ENCODE assay signal across 9 mouse cellular contexts in genomic region chr17:83631783-83632652, GRCm38 (mm10). TPM values are rescaled to one million over a fixed set of nuclear protein-coding genes. Genes with fewer than 3 reads are reported as not detected.
DNase-seq lines count a peak whose midpoint lies in the region; ATAC-seq lines count a peak whose summit lies in the region.
"Had no signal": no experiment of that assay in that cellular context is flagged by ENCODE, and none has a peak within 500 bp of the region (broad histone marks: within the 10 kb centered on the region; RNA-seq: fewer than 3 reads in every experiment).

Kcng3 (minus strand) TSS chr17:83631895.

- H3K36me3 ChIP-seq in erythroblast, embryonic 14.5 days (ENCODE audit: control insufficient read depth): no peaks in the 10 kb centered on the region
- no peaks in the 10 kb centered on the region for H3K36me3 ChIP-seq in forebrain, embryonic 11.5 days (ENCODE audit: control insufficient read depth, insufficient read depth, low read length)
- H3K36me3 ChIP-seq in hindbrain, embryonic 15.5 days: no peaks in the 10 kb centered on the region
- H3K36me3 ChIP-seq in limb, embryonic 11.5 days (ENCODE audit: control insufficient read depth, insufficient read depth, low read length): no peaks in the 10 kb centered on the region
- no peaks in the 10 kb centered on the region for H3K36me3 ChIP-seq in midbrain, embryonic 14.5 days (ENCODE audit: control insufficient read depth, insufficient read depth, low read length)
- H3K36me3 ChIP-seq in stomach, embryonic 15.5 days: no peaks in the 10 kb centered on the region

- H3K9me3 ChIP-seq in erythroblast, embryonic 14.5 days (ENCODE audit: control insufficient read depth, low read length): peaks cover 8% of the 10 kb centered on the region; the same call in 1 of the 2 replicates
- H3K9me3 ChIP-seq in forebrain, embryonic 11.5 days (ENCODE audit: control insufficient read depth, low read length): no peaks in the 10 kb centered on the region
- no peaks in the 10 kb centered on the region for H3K9me3 ChIP-seq in hindbrain, embryonic 15.5 days
- no peaks in the 10 kb centered on the region for H3K9me3 ChIP-seq in limb, embryonic 11.5 days (ENCODE audit: control insufficient read depth, low read length)
- H3K9me3 ChIP-seq in midbrain, embryonic 14.5 days (ENCODE audit: control insufficient read depth, low read length): no peaks in the 10 kb centered on the region
- H3K9me3 ChIP-seq in stomach, embryonic 15.5 days: no peaks in the 10 kb centered on the region

- ATAC-seq in erythroblast, adult 5-6 weeks (replicated peaks; ENCODE audit: low FRiP score, poor library complexity, severe bottlenecking): no peak
- peak; percentile 53 for ATAC-seq in forebrain, embryonic 11.5 days (replicated peaks; ENCODE audit: low FRiP score)
- ATAC-seq in hindbrain, embryonic 15.5 days (ENCODE audit: low FRiP score, low read depth): peak; percentile 46; the same call in 1 of the 2 replicates
- ATAC-seq in limb, embryonic 11.5 days (ENCODE audit: insufficient number of reproducible peaks, low FRiP score, low TSS enrichment, low read depth): 0 out of 2 replicates have a peak, but pooled peaks have one; percentile 22
- peak; percentile 39 for ATAC-seq in midbrain, embryonic 14.5 days (ENCODE audit: low FRiP score, low TSS enrichment)
- ATAC-seq in stomach, embryonic 15.5 days (ENCODE audit: insufficient read depth, low FRiP score, low read depth): peak; percentile 56

- H3K9ac ChIP-seq in forebrain, embryonic 11.5 days (ENCODE audit: low read length): peak within 1 kb of the TSS; percentile 35
- H3K9ac ChIP-seq in hindbrain, embryonic 15.5 days: peak within 1 kb of the TSS; percentile 19
- peak within 1 kb of the TSS; percentile 28 for H3K9ac ChIP-seq in limb, embryonic 11.5 days (ENCODE audit: low read length)
- peak within 1 kb of the TSS; percentile 48 for H3K9ac ChIP-seq in midbrain, embryonic 14.5 days (replicated peaks; ENCODE audit: low read length)
- H3K9ac ChIP-seq in stomach, embryonic 15.5 days: peak within 1 kb of the TSS; percentile 22; the same call in 1 of the 2 replicates

- peak; percentile 79 to 86 for DNase-seq in adrenal gland, adult (ENCODE audit: inconsistent age in 2 of 2, low spot score in 1 of 2)
- DNase-seq in forebrain, embryonic 11.5 days (ENCODE audit: low spot score): peak; percentile 70
- DNase-seq in limb, embryonic 11.5 days (ENCODE audit: low spot score): peak; percentile 52
- DNase-seq in midbrain, embryonic 14.5 days: peak; percentile 74

- WGBS in forebrain, embryonic 11.5 days: under 1% methylated on average over 64 of the region's 86 CpGs
- WGBS in hindbrain, embryonic 15.5 days: under 1% methylated on average over 80 of the region's 86 CpGs
- WGBS in limb, embryonic 11.5 days: under 1% methylated on average over 62 of the region's 86 CpGs
- under 1% methylated on average over 83 of the region's 86 CpGs for WGBS in midbrain, embryonic 14.5 days
- WGBS in stomach, embryonic 15.5 days: under 1% methylated on average over 79 of the region's 86 CpGs

- H3K4me3 ChIP-seq in erythroblast, embryonic 14.5 days (replicated peaks): peak within 1 kb of the TSS; percentile 58
- H3K4me3 ChIP-seq in forebrain, embryonic 11.5 days (ENCODE audit: low read depth, low read length): peak within 1 kb of the TSS; percentile 48
- H3K4me3 ChIP-seq in hindbrain, embryonic 15.5 days: peak within 1 kb of the TSS; percentile 57
- H3K4me3 ChIP-seq in limb, embryonic 11.5 days (ENCODE audit: low read depth, low read length): peak within 1 kb of the TSS; percentile 47
- H3K4me3 ChIP-seq in midbrain, embryonic 14.5 days (replicated peaks; ENCODE audit: low read depth, low read length): peak within 1 kb of the TSS; percentile 53
- peak within 1 kb of the TSS; percentile 58 for H3K4me3 ChIP-seq in stomach, embryonic 15.5 days (replicated peaks)

- no peak within 1 kb of the TSS for H3K27ac ChIP-seq in forebrain, embryonic 11.5 days (ENCODE audit: low read depth, low read length)
- peak within 1 kb of the TSS; percentile 43; the same call in 1 of the 2 replicates for H3K27ac ChIP-seq in hindbrain, embryonic 15.5 days (replicated peaks)
- H3K27ac ChIP-seq in limb, embryonic 11.5 days (replicated peaks; ENCODE audit: low read depth, low read length): no peak within 1 kb of the TSS
- 0 out of 2 replicates have a peak within 1 kb of the TSS, but pooled peaks have one; percentile 8 for H3K27ac ChIP-seq in midbrain, embryonic 14.5 days (replicated peaks; ENCODE audit: low read depth, low read length)
- H3K27ac ChIP-seq in stomach, embryonic 15.5 days: no peak within 1 kb of the TSS

- H3K4me2 ChIP-seq in forebrain, embryonic 11.5 days (ENCODE audit: low read depth, low read length, severe bottlenecking): peak within 1 kb of the TSS; percentile 81
- peak within 1 kb of the TSS; percentile 88 for H3K4me2 ChIP-seq in hindbrain, embryonic 15.5 days
- peak within 1 kb of the TSS; percentile 85 for H3K4me2 ChIP-seq in limb, embryonic 11.5 days (ENCODE audit: low read depth, severe bottlenecking)
- H3K4me2 ChIP-seq in midbrain, embryonic 14.5 days (ENCODE audit: low read length): peak within 1 kb of the TSS; percentile 84
- peak within 1 kb of the TSS; percentile 95 for H3K4me2 ChIP-seq in stomach, embryonic 15.5 days

- peaks cover 88% of the 10 kb centered on the region for H3K27me3 ChIP-seq in erythroblast, embryonic 14.5 days (ENCODE audit: control insufficient read depth)
- peaks cover 66% of the 10 kb centered on the region for H3K27me3 ChIP-seq in forebrain, embryonic 11.5 days (ENCODE audit: control insufficient read depth, insufficient read depth, low read length)
- peaks cover 53% of the 10 kb centered on the region for H3K27me3 ChIP-seq in hindbrain, embryonic 15.5 days
- peaks cover 48% of the 10 kb centered on the region for H3K27me3 ChIP-seq in limb, embryonic 11.5 days (ENCODE audit: control insufficient read depth, insufficient read depth, low read length)
- peaks cover 54% of the 10 kb centered on the region for H3K27me3 ChIP-seq in midbrain, embryonic 14.5 days (ENCODE audit: control insufficient read depth, insufficient read depth, low read length)
- peaks cover 55% of the 10 kb centered on the region for H3K27me3 ChIP-seq in stomach, embryonic 15.5 days (replicated peaks)

- peaks cover 26% of the 10 kb centered on the region for H3K4me1 ChIP-seq in erythroblast, embryonic 14.5 days (ENCODE audit: control insufficient read depth)
- peaks cover 19% of the 10 kb centered on the region for H3K4me1 ChIP-seq in forebrain, embryonic 11.5 days (replicated peaks; ENCODE audit: control insufficient read depth, insufficient read depth, low read length)
- H3K4me1 ChIP-seq in hindbrain, embryonic 15.5 days (replicated peaks): peaks cover 32% of the 10 kb centered on the region
- peaks cover 10% of the 10 kb centered on the region; the same call in 1 of the 2 replicates for H3K4me1 ChIP-seq in limb, embryonic 11.5 days (ENCODE audit: control insufficient read depth, insufficient read depth, low read length)
- H3K4me1 ChIP-seq in midbrain, embryonic 14.5 days (ENCODE audit: control insufficient read depth, insufficient read depth, low read length): no peaks in the 10 kb centered on the region; the same call in none of the 2 replicates
- peaks cover 27% of the 10 kb centered on the region for H3K4me1 ChIP-seq in stomach, embryonic 15.5 days

RNA-seq across cellular contexts. Expression of gene Kcng3, which starts in this region (rescaled TPM):
- polyA plus RNA-seq in erythroblast, embryonic 14.5 days (2012): 0.01 TPM in 1 of 2 replicates, not detected in the other
- not detected in 2 replicates for total RNA-seq in erythroblast, adult 5-6 weeks (2015; ENCODE audit: low replicate concordance)
- not detected in 2 replicates for total RNA-seq in erythroblast, adult 5-6 weeks (2017; ENCODE audit: low replicate concordance)
- polyA plus RNA-seq in forebrain, embryonic 11.5 days (2014; fragmentation: Nextera tagmentation; extraction: Ambion mirVana): not detected in 2 replicates
- polyA plus RNA-seq in hindbrain, embryonic 15.5 days (2015; fragmentation: Nextera tagmentation; extraction: Ambion mirVana): 0.04 and 0.14 TPM in 2 replicates
- polyA plus RNA-seq in limb, embryonic 11.5 days (2014; fragmentation: Nextera tagmentation; extraction: Ambion mirVana): not detected in 2 replicates
- polyA plus RNA-seq in midbrain, embryonic 14.5 days (2014; fragmentation: Nextera tagmentation; extraction: Ambion mirVana): 0.15 TPM in 1 of 2 replicates, not detected in the other
- polyA plus RNA-seq in stomach, embryonic 15.5 days (2015; fragmentation: Nextera tagmentation; extraction: Ambion mirVana): 0.06 TPM in 2 replicates
- polyA plus RNA-seq: C2C12 had no signal

Comparison
In these comparisons a context has a peak if more than half of its experiments do, and no peak if none do; other contexts are left out.
1. Peak in DNase-seq, ATAC-seq, H3K4me3 ChIP-seq, H3K9ac ChIP-seq and H3K4me2 ChIP-seq in forebrain, embryonic 11.5 days; RNA of the gene not detected or under 1 TPM.
2. Peak in ATAC-seq, H3K4me3 ChIP-seq, H3K27ac ChIP-seq, H3K9ac ChIP-seq and H3K4me2 ChIP-seq in hindbrain, embryonic 15.5 days; RNA of the gene not detected or under 1 TPM.
3. Peak in DNase-seq, ATAC-seq, H3K4me3 ChIP-seq, H3K9ac ChIP-seq and H3K4me2 ChIP-seq in limb, embryonic 11.5 days; RNA of the gene not detected or under 1 TPM.
4. Peak in DNase-seq, ATAC-seq, H3K4me3 ChIP-seq, H3K27ac ChIP-seq, H3K9ac ChIP-seq and H3K4me2 ChIP-seq in midbrain, embryonic 14.5 days; RNA of the gene not detected or under 1 TPM.
5. Peak in ATAC-seq, H3K4me3 ChIP-seq, H3K9ac ChIP-seq and H3K4me2 ChIP-seq in stomach, embryonic 15.5 days; RNA of the gene not detected or under 1 TPM.